Mouse (Mus musculus) Patski (cell line): ENCODE results near the gene Pdzd7. TPM values are rescaled to one million over a fixed set of nuclear protein-coding genes. Genes with fewer than 3 reads are reported as not detected.

Source experiments
- ATAC-seq: fragments of 100-300 bp; one replicate; pipeline ENCODE4 v1.8.0; 2021
- CTCF ChIA-PET: fragments of 350-600 bp; sonication (Branson Sonifier 250); formaldehyde crosslinking; loops from one replicate; lab custom pipeline; 2022; ENCODE audit warnings: inconsistent platforms; lab: Charles Lee
- POLR2A ChIA-PET: fragments of 350-600 bp; sonication (Branson Sonifier 250); formaldehyde crosslinking; loops from one replicate; lab custom pipeline; 2022; ENCODE audit warnings: antibody characterized with exemption, inconsistent platforms; lab: Charles Lee
- DNase-seq: peaks from one replicate; pipeline ENCODE4 v3.0.0-alpha.2; 2011; ENCODE audit warnings: low read depth, low spot score
- H3K27me3 ChIP-seq: fragments of 371-371 bp; one replicate; pipeline ENCODE4 v1.5.1; 2021
- CTCF ChIP-seq: fragments of 100-300 bp; IDR thresholded peaks from one replicate; pipeline ENCODE4 v1.5.1; 2021
- in situ Hi-C: fragments of 300-500 bp; cut with MboI; formaldehyde crosslinking; loops from 3 replicates; pipeline ENCODE4 v1.11.1; 2018; ENCODE audit warnings: low pct_unique_long_range_greater_than_20kb, mixed read lengths
- polyA plus RNA-seq: library from polyadenylated mRNA; unstranded; gene quantifications from one replicate; pipeline ENCODE4 v1.2.3, GENCODE M21; 2021

Gene Pdzd7
- polyA plus RNA-seq, 1 experiment from 2014 or later: 4.9 TPM

DNA sequence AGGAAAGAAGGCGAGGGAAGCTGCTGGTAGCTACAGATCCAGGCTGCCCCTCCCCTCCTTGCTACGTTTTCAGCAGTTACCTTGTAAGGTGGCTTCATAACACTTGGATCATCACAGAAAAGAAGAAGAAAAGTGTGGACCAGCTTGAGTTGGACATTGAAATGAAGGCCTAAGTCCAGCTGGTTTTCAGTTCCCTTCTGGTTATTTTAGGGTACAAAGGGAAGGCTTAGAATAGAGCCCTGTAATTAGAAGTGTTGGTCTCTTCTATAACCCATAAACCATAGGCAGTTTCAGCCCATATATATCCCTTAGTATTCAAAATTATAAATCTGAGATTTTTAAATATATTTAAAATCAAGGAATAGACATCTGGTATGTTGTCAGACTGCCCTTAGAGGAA is 64.7 kb downstream of the Pdzd7 start:
- H3K27me3 ChIP-seq: no peaks in the 10 kb centered on the region
- no peak for TF ChIP-seq CTCF
- POLR2A ChIA-PET: interaction anchor here (1.2 kb wide), 1 partner anchor 9 kb away, joined by 3 read pairs; no protein-coding TSS in a partner anchor
- DNase-seq (no peak), ATAC-seq (no peak)
- in situ Hi-C loops: no loop called here
- CTCF ChIA-PET: interaction anchor here (1.1 to 2.7 kb wide), 4 partner anchors 10 to 50 kb away, joined by 3 to 10 read pairs (median 3); no protein-coding TSS in a partner anchor

- DNase-seq (no peak), ATAC-seq (no peak)
- TF ChIP-seq CTCF: no peak
- CTCF ChIA-PET: no interaction called here
- in situ Hi-C loops: no loop called here
- H3K27me3 ChIP-seq: no peaks in the 10 kb centered on the region
- POLR2A ChIA-PET: no interaction called here
Observed at GRCm38 (mm10) chr19:44977148-44977547, 68.4 kb downstream of the Pdzd7 start.

Other genes with a start within 250 kb of the Pdzd7 start
- 100 TPM for gene Slf2, start 114.6 kb downstream of the Pdzd7 start, polyA plus RNA-seq
- gene Sema4g, start 56.6 kb downstream of the Pdzd7 start, polyA plus RNA-seq: 8.8 TPM
- 27.8 TPM for gene Twnk, start 40.1 kb downstream of the Pdzd7 start, polyA plus RNA-seq
- 68.3 TPM for gene Mrpl43, start 39.3 kb downstream of the Pdzd7 start, polyA plus RNA-seq
- gene Lzts2, start 31.3 kb downstream of the Pdzd7 start, polyA plus RNA-seq: 114 TPM
- gene Sfxn3, start 1.8 kb upstream of the Pdzd7 start, polyA plus RNA-seq: 77.1 TPM
- 2.1 TPM for gene Kazald1, start 29.5 kb upstream of the Pdzd7 start, polyA plus RNA-seq
- not detected for gene Tlx1, start 105.0 kb upstream of the Pdzd7 start, polyA plus RNA-seq
- not detected for gene Lbx1, start 190.1 kb upstream of the Pdzd7 start, polyA plus RNA-seq